Mouse (Mus musculus) liver, embryonic 12.5 days (tissue): ENCODE measurements around the gene Lrrc58. TPM values are rescaled to one million over a fixed set of nuclear protein-coding genes. Genes with fewer than 3 reads are reported as not detected.

Experiments
- ATAC-seq: fragments of 200-750 bp; cut with Nextera tagmentation; 2 replicates; pipeline ENCODE4 v1.8.0; 2017; ENCODE audit warnings: moderate number of reproducible peaks, mild to moderate bottlenecking, moderate library complexity
- H3K27ac ChIP-seq: fragments of 300-500 bp; sonication (generic); 2 replicates; pipeline ENCODE4 v1.5.1; 2016; ENCODE audit warnings: mild to moderate bottlenecking
- H3K27me3 ChIP-seq: fragments of 300-500 bp; sonication (generic); replicated peaks from 2 replicates; pipeline ENCODE4 v1.6.1; 2016; ENCODE audit warnings: mild to moderate bottlenecking, moderate library complexity
- H3K36me3 ChIP-seq: fragments of 300-500 bp; sonication (generic); 2 replicates; pipeline ENCODE4 v1.6.1; 2016; ENCODE audit warnings: mild to moderate bottlenecking, moderate library complexity
- H3K4me1 ChIP-seq: fragments of 300-500 bp; sonication (generic); 2 replicates; pipeline ENCODE4 v1.6.1; 2016
- H3K4me2 ChIP-seq: fragments of 300-500 bp; sonication (generic); 2 replicates; pipeline ENCODE4 v1.6.1; 2016; ENCODE audit warnings: mild to moderate bottlenecking, moderate library complexity
- H3K4me3 ChIP-seq: fragments of 300-500 bp; sonication (generic); 2 replicates; pipeline ENCODE4 v1.5.1; 2016; ENCODE audit warnings: mild to moderate bottlenecking, moderate library complexity
- H3K9ac ChIP-seq: fragments of 300-500 bp; sonication (generic); 2 replicates; pipeline ENCODE4 v1.6.1; 2016; ENCODE audit warnings: mild to moderate bottlenecking, moderate library complexity
- H3K9me3 ChIP-seq: fragments of 300-500 bp; sonication (generic); replicated peaks from 2 replicates; pipeline ENCODE4 v1.6.1; 2016; ENCODE audit warnings: mild to moderate bottlenecking, moderate library complexity
- WGBS: fragments of 180-500 bp; shearing (Covaris S2); methylation state at CpG from one replicate; pipeline ENCODE4 v1.1.7; 2016; ENCODE audit not compliant: insufficient replicate concordance; 5-methylcytosine and 5-hydroxymethylcytosine counted together
- polyA plus RNA-seq: library from polyadenylated mRNA; unstranded; fragments of >200 nt; fragmentation: Nextera tagmentation; extraction: Ambion mirVana; gene quantifications from 2 replicates; pipeline ENCODE4 v1.2.1, GENCODE M21; 2016

The Lrrc58 gene
- polyA plus RNA-seq, 1 experiment from 2014 or later, result 22.2 TPM

- H3K4me3 ChIP-seq, result no peak overlapping the region
- no peak overlapping the region for H3K27ac ChIP-seq
- H3K36me3 ChIP-seq, result no peaks in the 10 kb centered on the region
- WGBS, result 68% methylated on average over 8 of the region's 8 CpGs
- H3K4me1 ChIP-seq, result no peaks in the 10 kb centered on the region
- H3K9ac ChIP-seq, result no peak overlapping the region
- ATAC-seq, result no peak
- no peaks in the 10 kb centered on the region for H3K27me3 ChIP-seq
- H3K9me3 ChIP-seq, result no peaks in the 10 kb centered on the region
- H3K4me2 ChIP-seq, result no peak overlapping the region
These were observed 69.1 kb downstream of the Lrrc58 start for GRCm38 (mm10) chr16:37937276-37937675.

Other genes starting within 250 kb of the Lrrc58 start
- gene Ndufb4, start 213.9 kb upstream of the Lrrc58 start, polyA plus RNA-seq, result 52.4 and 56.6 TPM in 2 replicates
- 44.7 and 54.2 TPM in 2 replicates for gene Fstl1, start 91.5 kb upstream of the Lrrc58 start, polyA plus RNA-seq
- gene Gm36028, start 7.2 kb upstream of the Lrrc58 start, polyA plus RNA-seq, result not detected in 2 replicates
- gene Gpr156, start 48.1 kb downstream of the Lrrc58 start, polyA plus RNA-seq, result 0.07 TPM in 1 of 2 replicates, not detected in the other
- gene Gsk3b, start 220.6 kb downstream of the Lrrc58 start, polyA plus RNA-seq, result 17.4 and 18.1 TPM in 2 replicates